Mouse (Mus musculus) erythroblast, embryonic 14.5 days (primary cell): ENCODE results near the gene Pde1a.

Source experiments
- GATA1 ChIP-seq: IDR thresholded peaks from 2 replicates; pipeline ENCODE4 v1.6.1; 2012; ENCODE audit warnings: low read length, inconsistent platforms, mixed read lengths
- TAL1 ChIP-seq: IDR thresholded peaks from 3 replicates; pipeline ENCODE4 v1.6.1; 2012; ENCODE audit warnings: low read length, inconsistent platforms, mixed read lengths

DNA sequence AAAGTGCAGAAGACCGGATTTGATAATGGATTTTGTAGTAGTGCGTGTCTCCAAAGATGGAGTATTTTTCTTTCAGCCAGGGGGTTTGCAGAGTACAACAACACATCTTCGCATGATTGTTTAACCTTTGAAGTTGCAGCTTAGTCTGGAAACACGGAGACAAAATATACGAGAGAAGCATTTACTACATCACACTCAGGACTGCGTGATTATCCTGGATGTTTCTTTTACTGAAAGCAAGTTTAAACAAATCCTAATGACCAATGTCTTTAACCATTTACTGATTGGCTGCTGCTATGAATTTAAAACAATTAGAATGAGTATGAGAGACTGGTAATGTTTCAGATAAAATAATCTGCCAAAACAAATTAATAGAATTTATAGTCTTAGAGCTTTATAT lies 290.2 kb downstream of the Pde1a start:
- TF ChIP-seq GATA1 (no peak), TAL1 (no peak)
